Mouse (Mus musculus): ENCODE results near the gene Ankrd65. TPM values are rescaled to one million over a fixed set of nuclear protein-coding genes. Genes with fewer than 3 reads are reported as not detected.

Ankrd65 gene
- polyA plus RNA-seq, 1 experiment from 2014 or later = not detected

GRCm38 (mm10) chr4:155762357-155762756, 27.9 kb upstream of the Ankrd65 start:
- Histone ChIP-seq H3K4me3 (no peak overlapping the region), H3K4me2 (peak overlapping the region; percentile 97; the same call in 1 of the 2 replicates), H3K36me3 (ENCODE audit: poor library complexity, severe bottlenecking) (no peaks in the 10 kb centered on the region), H3K27ac (no peak overlapping the region), H3K4me1 (peaks cover 30% of the 10 kb centered on the region), H3K27me3 (no peaks in the 10 kb centered on the region), H3K9ac (no peak overlapping the region), H3K9me3 (replicated peaks) (no peaks in the 10 kb centered on the region)
- WGBS = 93% methylated on average over 3 of the region's 3 CpGs
- no peak for ATAC-seq

GRCm38 (mm10) chr4:155769496-155769879, 20.8 kb upstream of the Ankrd65 start:
- no peak overlapping the region for H3K27ac ChIP-seq
- peak overlapping the region; percentile 79 for H3K9ac ChIP-seq
- H3K27me3 ChIP-seq = peaks cover 31% of the 10 kb centered on the region
- no peaks in the 10 kb centered on the region for H3K36me3 ChIP-seq (ENCODE audit: poor library complexity, severe bottlenecking)
- WGBS = 67% methylated on average over 5 of the region's 5 CpGs
- peak overlapping the region; percentile 71 for H3K4me2 ChIP-seq
- H3K9me3 ChIP-seq (replicated peaks) = no peaks in the 10 kb centered on the region
- ATAC-seq = no peak
- H3K4me1 ChIP-seq = peaks cover 24% of the 10 kb centered on the region
- H3K4me3 ChIP-seq = peak overlapping the region; percentile 46

- H3K27me3 ChIP-seq = peaks cover 32% of the 10 kb centered on the region
- H3K27ac ChIP-seq = no peak overlapping the region; the same call in 1 of the 2 replicates
- H3K9me3 ChIP-seq (replicated peaks) = no peaks in the 10 kb centered on the region
- peak; percentile 84 for ATAC-seq
- peak overlapping the region; percentile 79 for H3K9ac ChIP-seq
- no peaks in the 10 kb centered on the region for H3K36me3 ChIP-seq (ENCODE audit: poor library complexity, severe bottlenecking)
- peak overlapping the region; percentile 46 for H3K4me3 ChIP-seq
- H3K4me1 ChIP-seq = peaks cover 29% of the 10 kb centered on the region
- under 1% methylated on average over 39 of the region's 39 CpGs for WGBS
- H3K4me2 ChIP-seq = peak overlapping the region; percentile 71
Observed at GRCm38 (mm10) chr4:155769880-155770512, 20.2 kb upstream of the Ankrd65 start.

GRCm38 (mm10) chr4:155770626-155771025, 19.6 kb upstream of the Ankrd65 start:
- WGBS = 41% methylated on average over 24 of the region's 24 CpGs
- no peak; the same call in 1 of the 2 replicates for ATAC-seq
- Histone ChIP-seq H3K4me1 (peaks cover 31% of the 10 kb centered on the region), H3K9me3 (replicated peaks) (no peaks in the 10 kb centered on the region), H3K27me3 (peaks cover 38% of the 10 kb centered on the region), H3K4me2 (peak overlapping the region; percentile 71), H3K36me3 (ENCODE audit: poor library complexity, severe bottlenecking) (no peaks in the 10 kb centered on the region), H3K9ac (peak overlapping the region; percentile 79), H3K27ac (no peak overlapping the region), H3K4me3 (peak overlapping the region; percentile 46)

GRCm38 (mm10) chr4:155771706-155772105, 18.5 kb upstream of the Ankrd65 start:
- H3K36me3 ChIP-seq (ENCODE audit: poor library complexity, severe bottlenecking) = no peaks in the 10 kb centered on the region

GRCm38 (mm10) chr4:155772786-155773185, 17.5 kb upstream of the Ankrd65 start:
- H3K9ac ChIP-seq = no peak overlapping the region
- H3K27me3 ChIP-seq = peaks cover 49% of the 10 kb centered on the region
- no peak overlapping the region for H3K4me2 ChIP-seq
- no peak for ATAC-seq
- peaks cover 31% of the 10 kb centered on the region for H3K4me1 ChIP-seq
- WGBS = 90% methylated on average over 13 of the region's 13 CpGs
- no peaks in the 10 kb centered on the region for H3K36me3 ChIP-seq (ENCODE audit: poor library complexity, severe bottlenecking)
- H3K9me3 ChIP-seq (replicated peaks) = no peaks in the 10 kb centered on the region
- no peak overlapping the region for H3K4me3 ChIP-seq
- no peak overlapping the region for H3K27ac ChIP-seq

More at GRCm38 (mm10) chr4:155771706-155772105, 18.5 kb upstream of the Ankrd65 start:
- Histone ChIP-seq H3K4me1 (peaks cover 31% of the 10 kb centered on the region), H3K4me2 (no peak overlapping the region), H3K9ac (no peak overlapping the region), H3K27me3 (peaks cover 45% of the 10 kb centered on the region), H3K27ac (no peak overlapping the region), H3K4me3 (no peak overlapping the region), H3K9me3 (replicated peaks) (no peaks in the 10 kb centered on the region)
- no peak for ATAC-seq
- 88% methylated on average over 2 of the region's 2 CpGs for WGBS

GRCm38 (mm10) chr4:155773335-155774078, 16.7 kb upstream of the Ankrd65 start:
- Histone ChIP-seq H3K4me1 (peaks cover 31% of the 10 kb centered on the region), H3K36me3 (ENCODE audit: poor library complexity, severe bottlenecking) (no peaks in the 10 kb centered on the region), H3K4me2 (peak overlapping the region; percentile 65), H3K27me3 (peaks cover 49% of the 10 kb centered on the region), H3K9ac (peak overlapping the region; percentile 50), H3K27ac (no peak overlapping the region), H3K9me3 (replicated peaks) (no peaks in the 10 kb centered on the region), H3K4me3 (peak overlapping the region; percentile 36)
- 46% methylated on average over 5 of the region's 5 CpGs for WGBS
- ATAC-seq = no peak

GRCm38 (mm10) chr4:155774280-155774754, 15.9 kb upstream of the Ankrd65 start, which contains the start of gene Vwa1:
Gene Vwa1 (minus strand): TSS chr4:155774698.
- H3K4me2 ChIP-seq = peak within 1 kb of the TSS; percentile 65
- peaks cover 31% of the 10 kb centered on the region for H3K4me1 ChIP-seq
- H3K27ac ChIP-seq = no peak within 1 kb of the TSS
- peak; percentile 79 for ATAC-seq
- under 1% methylated on average over 35 of the region's 35 CpGs for WGBS
- peaks cover 49% of the 10 kb centered on the region for H3K27me3 ChIP-seq
- H3K9me3 ChIP-seq (replicated peaks) = no peaks in the 10 kb centered on the region
- H3K36me3 ChIP-seq (ENCODE audit: poor library complexity, severe bottlenecking) = no peaks in the 10 kb centered on the region
- peak within 1 kb of the TSS; percentile 50 for H3K9ac ChIP-seq
- peak within 1 kb of the TSS; percentile 36 for H3K4me3 ChIP-seq

GRCm38 (mm10) chr4:155774971-155775740, 15.1 kb upstream of the Ankrd65 start:
- ATAC-seq = no peak
- WGBS = 56% methylated on average over 9 of the region's 9 CpGs
- H3K9ac ChIP-seq = peak overlapping the region; percentile 50; the same call in 1 of the 2 replicates
- peaks cover 23% of the 10 kb centered on the region for H3K4me1 ChIP-seq
- no peak overlapping the region for H3K27ac ChIP-seq
- H3K4me2 ChIP-seq = peak overlapping the region; percentile 65
- peaks cover 49% of the 10 kb centered on the region for H3K27me3 ChIP-seq
- H3K9me3 ChIP-seq (replicated peaks) = no peaks in the 10 kb centered on the region
- H3K36me3 ChIP-seq (ENCODE audit: poor library complexity, severe bottlenecking) = no peaks in the 10 kb centered on the region
- peak overlapping the region; percentile 36; the same call in 1 of the 2 replicates for H3K4me3 ChIP-seq

- H3K36me3 ChIP-seq (ENCODE audit: poor library complexity, severe bottlenecking) = no peaks in the 10 kb centered on the region
- WGBS = 83% methylated on average over 3 of the region's 3 CpGs
- no peak overlapping the region for H3K4me3 ChIP-seq
- H3K4me1 ChIP-seq = peaks cover 16% of the 10 kb centered on the region
- ATAC-seq = no peak
- no peak overlapping the region for H3K27ac ChIP-seq
- H3K9ac ChIP-seq = no peak overlapping the region
- H3K4me2 ChIP-seq = no peak overlapping the region
- no peaks in the 10 kb centered on the region for H3K9me3 ChIP-seq (replicated peaks)
- peaks cover 49% of the 10 kb centered on the region for H3K27me3 ChIP-seq
Observed at GRCm38 (mm10) chr4:155775855-155776254, 14.4 kb upstream of the Ankrd65 start.

GRCm38 (mm10) chr4:155776704-155777335, 13.4 kb upstream of the Ankrd65 start:
- H3K27ac ChIP-seq = peak overlapping the region; percentile 25

More at GRCm38 (mm10) chr4:155776704-155777335, 13.4 kb upstream of the Ankrd65 start:
- 70% methylated on average over 2 of the region's 2 CpGs for WGBS
- Histone ChIP-seq H3K4me3 (no peak overlapping the region), H3K36me3 (ENCODE audit: poor library complexity, severe bottlenecking) (no peaks in the 10 kb centered on the region), H3K9me3 (replicated peaks) (no peaks in the 10 kb centered on the region), H3K4me2 (no peak overlapping the region), H3K27me3 (peaks cover 40% of the 10 kb centered on the region), H3K4me1 (peaks cover 16% of the 10 kb centered on the region), H3K9ac (no peak overlapping the region)
- ATAC-seq = no peak
